Mouse (Mus musculus) liver, embryonic 13.5 days (tissue): ENCODE data around the gene Eras. TPM values are rescaled to one million over a fixed set of nuclear protein-coding genes. Genes with fewer than 3 reads are reported as not detected.

Experiments
- polyA plus RNA-seq: library from polyadenylated mRNA; unstranded; fragments of >200 nt; fragmentation: Nextera tagmentation; extraction: Ambion mirVana; gene quantifications from 2 replicates; pipeline ENCODE4 v1.2.1, GENCODE M21; 2015

The Eras gene
- polyA plus RNA-seq, 1 experiment from 2014 or later: not detected

Other genes starting within 250 kb of the Eras start
- gene Magix, start 247.4 kb downstream of the Eras start, polyA plus RNA-seq: not detected in 2 replicates
- 15.0 and 17.7 TPM in 2 replicates for gene Gpkow, start 231.5 kb downstream of the Eras start, polyA plus RNA-seq
- 13.3 and 15.2 TPM in 2 replicates for gene Wdr45, start 214.3 kb downstream of the Eras start, polyA plus RNA-seq
- 0.25 TPM in 1 of 2 replicates, not detected in the other for gene Gm45208, start 206.4 kb downstream of the Eras start, polyA plus RNA-seq
- 8.3 and 9.1 TPM in 2 replicates for gene Praf2, start 200.2 kb downstream of the Eras start, polyA plus RNA-seq
- 1.7 TPM in 2 replicates for gene Ccdc120, start 177.7 kb downstream of the Eras start, polyA plus RNA-seq
- 8.9 and 10.1 TPM in 2 replicates for gene Tfe3, start 166.0 kb downstream of the Eras start, polyA plus RNA-seq
- gene Gripap1, start 138.8 kb downstream of the Eras start, polyA plus RNA-seq: 30.6 and 32.3 TPM in 2 replicates
- 0.13 and 0.34 TPM in 2 replicates for gene Kcnd1, start 106.3 kb downstream of the Eras start, polyA plus RNA-seq
- gene Otud5, start 87.2 kb downstream of the Eras start, polyA plus RNA-seq: 33.8 and 35.7 TPM in 2 replicates
- gene Pim2, start 50.3 kb downstream of the Eras start, polyA plus RNA-seq: 2.8 and 4.3 TPM in 2 replicates
- 17.1 and 17.8 TPM in 2 replicates for gene Slc35a2, start 44.6 kb downstream of the Eras start, polyA plus RNA-seq
- 58.2 and 60.3 TPM in 2 replicates for gene Pqbp1, start 29.3 kb downstream of the Eras start, polyA plus RNA-seq
- 96.5 and 97.0 TPM in 2 replicates for gene Timm17b, start 29.2 kb downstream of the Eras start, polyA plus RNA-seq
- gene Gm10491, start 20.8 kb downstream of the Eras start, polyA plus RNA-seq: not detected in 2 replicates
- gene Gm10490, start 19.1 kb downstream of the Eras start, polyA plus RNA-seq: not detected in 2 replicates
- gene Pcsk1n, start 8.8 kb downstream of the Eras start, polyA plus RNA-seq: 0.18 and 0.19 TPM in 2 replicates
- 8.9 and 10.5 TPM in 2 replicates for gene Hdac6, start 19.3 kb upstream of the Eras start, polyA plus RNA-seq
- 135 and 145 TPM in 2 replicates for gene Gata1, start 49.5 kb upstream of the Eras start, polyA plus RNA-seq
- 0.29 and 0.36 TPM in 2 replicates for gene Glod5, start 89.9 kb upstream of the Eras start, polyA plus RNA-seq
- 40.2 and 47.3 TPM in 2 replicates for gene Suv39h1, start 146.2 kb upstream of the Eras start, polyA plus RNA-seq
- gene Was, start 161.9 kb upstream of the Eras start, polyA plus RNA-seq: 2.4 and 3.4 TPM in 2 replicates
- gene Wdr13, start 204.3 kb upstream of the Eras start, polyA plus RNA-seq: 6.8 and 7.1 TPM in 2 replicates
- 328 and 361 TPM in 2 replicates for gene Rbm3, start 217.3 kb upstream of the Eras start, polyA plus RNA-seq
- 4.9 and 5.0 TPM in 2 replicates for gene Tbc1d25, start 247.6 kb upstream of the Eras start, polyA plus RNA-seq